Mouse (Mus musculus): ENCODE measurements around the gene Cntnap2. TPM values are rescaled to one million over a fixed set of nuclear protein-coding genes. Genes with fewer than 3 reads are reported as not detected.

Gene Cntnap2
- polyA plus RNA-seq, 1 experiment from 2014 or later: 1.1 TPM

- no peaks in the 10 kb centered on the region for H3K27me3 ChIP-seq (replicated peaks; ENCODE audit: control insufficient read depth, insufficient read depth, low read length)
- no peaks in the 10 kb centered on the region for H3K9me3 ChIP-seq (ENCODE audit: control insufficient read depth)
- H3K4me3 ChIP-seq (ENCODE audit: low read depth, low read length): no peak overlapping the region
- no peak overlapping the region for H3K27ac ChIP-seq (ENCODE audit: low read depth, low read length)
- ATAC-seq: peak; percentile 66; the same call in 1 of the 2 replicates
- TF ChIP-seq CTCF (IDR thresholded peaks at IDR 0.05; ENCODE audit: low read depth): peak; percentile 93
- H3K4me2 ChIP-seq (replicated peaks; ENCODE audit: low read depth): no peak overlapping the region
- no peak overlapping the region for H3K9ac ChIP-seq (ENCODE audit: low read depth, low read length)
- no peaks in the 10 kb centered on the region for H3K36me3 ChIP-seq (ENCODE audit: control insufficient read depth, insufficient read depth)
- 32% methylated on average over 10 of the region's 10 CpGs for WGBS
- H3K4me1 ChIP-seq (replicated peaks; ENCODE audit: control insufficient read depth, insufficient read depth, low read length): no peaks in the 10 kb centered on the region
Measured at GRCm38 (mm10) chr6:46961022-46961686, 1902.0 kb downstream of the Cntnap2 start.

- WGBS: 92% methylated on average over 2 of the region's 2 CpGs
- Histone ChIP-seq H3K9me3 (ENCODE audit: control insufficient read depth) (no peaks in the 10 kb centered on the region), H3K4me3 (ENCODE audit: low read depth, low read length) (no peak overlapping the region), H3K4me2 (replicated peaks; ENCODE audit: low read depth) (no peak overlapping the region), H3K36me3 (ENCODE audit: control insufficient read depth, insufficient read depth) (no peaks in the 10 kb centered on the region), H3K27ac (ENCODE audit: low read depth, low read length) (no peak overlapping the region), H3K4me1 (replicated peaks; ENCODE audit: control insufficient read depth, insufficient read depth, low read length) (no peaks in the 10 kb centered on the region), H3K9ac (ENCODE audit: low read depth, low read length) (no peak overlapping the region), H3K27me3 (replicated peaks; ENCODE audit: control insufficient read depth, insufficient read depth, low read length) (no peaks in the 10 kb centered on the region)
- no peak for TF ChIP-seq CTCF (IDR thresholded peaks at IDR 0.05; ENCODE audit: low read depth)
- no peak for ATAC-seq
Measured at GRCm38 (mm10) chr6:46963261-46963660, 1904.1 kb downstream of the Cntnap2 start.

- WGBS: 90% methylated on average over 3 of the region's 3 CpGs
- no peak overlapping the region for H3K9ac ChIP-seq (ENCODE audit: low read depth, low read length)
- H3K36me3 ChIP-seq (ENCODE audit: control insufficient read depth, insufficient read depth): no peaks in the 10 kb centered on the region
- no peaks in the 10 kb centered on the region for H3K27me3 ChIP-seq (replicated peaks; ENCODE audit: control insufficient read depth, insufficient read depth, low read length)
- no peak overlapping the region for H3K4me2 ChIP-seq (replicated peaks; ENCODE audit: low read depth)
- H3K27ac ChIP-seq (ENCODE audit: low read depth, low read length): no peak overlapping the region
- no peak for ATAC-seq
- no peaks in the 10 kb centered on the region for H3K4me1 ChIP-seq (replicated peaks; ENCODE audit: control insufficient read depth, insufficient read depth, low read length)
- H3K9me3 ChIP-seq (ENCODE audit: control insufficient read depth): no peaks in the 10 kb centered on the region
- H3K4me3 ChIP-seq (ENCODE audit: low read depth, low read length): no peak overlapping the region
- no peak for TF ChIP-seq CTCF (IDR thresholded peaks at IDR 0.05; ENCODE audit: low read depth)
Measured at GRCm38 (mm10) chr6:46963693-46964092, 1904.5 kb downstream of the Cntnap2 start.

- H3K4me3 ChIP-seq (ENCODE audit: low read depth, low read length): no peak overlapping the region
- H3K9me3 ChIP-seq (ENCODE audit: control insufficient read depth): no peaks in the 10 kb centered on the region
- H3K9ac ChIP-seq (ENCODE audit: low read depth, low read length): no peak overlapping the region
- H3K4me2 ChIP-seq (replicated peaks; ENCODE audit: low read depth): no peak overlapping the region
- no peaks in the 10 kb centered on the region for H3K36me3 ChIP-seq (ENCODE audit: control insufficient read depth, insufficient read depth)
- no peaks in the 10 kb centered on the region for H3K27me3 ChIP-seq (replicated peaks; ENCODE audit: control insufficient read depth, insufficient read depth, low read length)
- no peak for TF ChIP-seq CTCF (IDR thresholded peaks at IDR 0.05; ENCODE audit: low read depth)
- 73% methylated on average over 2 of the region's 2 CpGs for WGBS
- ATAC-seq: no peak
- H3K4me1 ChIP-seq (replicated peaks; ENCODE audit: control insufficient read depth, insufficient read depth, low read length): no peaks in the 10 kb centered on the region
- H3K27ac ChIP-seq (ENCODE audit: low read depth, low read length): no peak overlapping the region
Measured at GRCm38 (mm10) chr6:46972640-46973039, 1913.5 kb downstream of the Cntnap2 start.

- TF ChIP-seq CTCF (IDR thresholded peaks at IDR 0.05; ENCODE audit: low read depth): no peak
- H3K36me3 ChIP-seq (ENCODE audit: control insufficient read depth, insufficient read depth): no peaks in the 10 kb centered on the region
- ATAC-seq: no peak
Measured at GRCm38 (mm10) chr6:46996010-46996602, 1936.9 kb downstream of the Cntnap2 start.

GRCm38 (mm10) chr6:47004430-47004829 lies 1945.3 kb downstream of the Cntnap2 start:
- no peak overlapping the region for H3K4me2 ChIP-seq (replicated peaks; ENCODE audit: low read depth)
- H3K4me1 ChIP-seq (replicated peaks; ENCODE audit: control insufficient read depth, insufficient read depth, low read length): no peaks in the 10 kb centered on the region
- no peaks in the 10 kb centered on the region for H3K9me3 ChIP-seq (ENCODE audit: control insufficient read depth)
- H3K4me3 ChIP-seq (ENCODE audit: low read depth, low read length): no peak overlapping the region
- TF ChIP-seq CTCF (IDR thresholded peaks at IDR 0.05; ENCODE audit: low read depth): no peak
- H3K27ac ChIP-seq (ENCODE audit: low read depth, low read length): no peak overlapping the region
- no peak overlapping the region for H3K9ac ChIP-seq (ENCODE audit: low read depth, low read length)
- H3K36me3 ChIP-seq (ENCODE audit: control insufficient read depth, insufficient read depth): no peaks in the 10 kb centered on the region
- 44% methylated on average over 3 of the region's 3 CpGs for WGBS
- no peaks in the 10 kb centered on the region for H3K27me3 ChIP-seq (replicated peaks; ENCODE audit: control insufficient read depth, insufficient read depth, low read length)
- no peak for ATAC-seq

More at GRCm38 (mm10) chr6:46996010-46996602, 1936.9 kb downstream of the Cntnap2 start:
- Histone ChIP-seq H3K27me3 (replicated peaks; ENCODE audit: control insufficient read depth, insufficient read depth, low read length) (no peaks in the 10 kb centered on the region), H3K9ac (ENCODE audit: low read depth, low read length) (no peak overlapping the region), H3K4me2 (replicated peaks; ENCODE audit: low read depth) (no peak overlapping the region), H3K27ac (ENCODE audit: low read depth, low read length) (no peak overlapping the region), H3K4me1 (replicated peaks; ENCODE audit: control insufficient read depth, insufficient read depth, low read length) (no peaks in the 10 kb centered on the region), H3K9me3 (ENCODE audit: control insufficient read depth) (no peaks in the 10 kb centered on the region), H3K4me3 (ENCODE audit: low read depth, low read length) (no peak overlapping the region)
- WGBS: 89% methylated on average over 6 of the region's 6 CpGs
